Mouse (Mus musculus) lung, embryonic 16.5 days (tissue): ENCODE measurements around the gene Apopt1. TPM values are rescaled to one million over a fixed set of nuclear protein-coding genes. Genes with fewer than 3 reads are reported as not detected.

ENCODE experiments used
- ATAC-seq: fragments of 200-750 bp; cut with Nextera tagmentation; 2 replicates; pipeline ENCODE4 v1.8.0; 2017; ENCODE audit warnings: low read depth, mild to moderate bottlenecking, moderate library complexity
- H3K27ac ChIP-seq: fragments of 300-500 bp; sonication (generic); 2 replicates; pipeline ENCODE4 v1.5.1; 2014; ENCODE audit warnings: mild to moderate bottlenecking, control low read depth, low read length
- H3K27me3 ChIP-seq: fragments of 300-500 bp; sonication (generic); 2 replicates; pipeline ENCODE4 v1.6.1; 2014; ENCODE audit warnings: low read depth, low read length, mixed read lengths; ENCODE audit not compliant: control insufficient read depth, insufficient read depth
- H3K36me3 ChIP-seq: fragments of 300-500 bp; sonication (generic); 2 replicates; pipeline ENCODE4 v1.6.1; 2014; ENCODE audit warnings: low read length; ENCODE audit not compliant: control insufficient read depth, insufficient read depth
- H3K4me1 ChIP-seq: fragments of 300-500 bp; sonication (generic); replicated peaks from 2 replicates; pipeline ENCODE4 v1.6.1; 2014; ENCODE audit warnings: low read length, mixed read lengths; ENCODE audit not compliant: control insufficient read depth, insufficient read depth
- H3K4me2 ChIP-seq: fragments of 300-500 bp; sonication (generic); 2 replicates; pipeline ENCODE4 v1.6.1; 2014; ENCODE audit warnings: low read depth, low read length, control low read depth
- H3K4me3 ChIP-seq: fragments of 300-500 bp; sonication (generic); 2 replicates; pipeline ENCODE4 v1.5.1; 2014; ENCODE audit warnings: mild to moderate bottlenecking, low read length, control low read depth
- H3K9ac ChIP-seq: fragments of 300-500 bp; sonication (generic); 2 replicates; pipeline ENCODE4 v1.6.1; 2014; ENCODE audit warnings: low read length, control low read depth
- H3K9me3 ChIP-seq: fragments of 300-500 bp; sonication (generic); 2 replicates; pipeline ENCODE4 v1.6.1; 2016; ENCODE audit warnings: low read length; ENCODE audit not compliant: control insufficient read depth
- WGBS: fragments of 180-500 bp; shearing (Covaris S2); extraction: QIAGEN DNeasy Blood & Tissue Kit; methylation state at CpG from one replicate; pipeline ENCODE4 v1.1.7; 2014; 5-methylcytosine and 5-hydroxymethylcytosine counted together
- polyA plus RNA-seq: library from polyadenylated mRNA; unstranded; fragments of >200 nt; fragmentation: Nextera tagmentation; extraction: Ambion mirVana; gene quantifications from 2 replicates; pipeline ENCODE4 v1.2.1, GENCODE M21; 2015

Gene Apopt1
- polyA plus RNA-seq, 1 experiment from 2014 or later: 45.7 TPM

- WGBS: 78% methylated on average over 6 of the region's 6 CpGs
- H3K27ac ChIP-seq: no peak overlapping the region
- H3K4me2 ChIP-seq: no peak overlapping the region
- H3K9me3 ChIP-seq: no peaks in the 10 kb centered on the region
- H3K27me3 ChIP-seq: no peaks in the 10 kb centered on the region
- peaks cover 58% of the 10 kb centered on the region for H3K36me3 ChIP-seq
- no peak overlapping the region for H3K9ac ChIP-seq
- H3K4me3 ChIP-seq: no peak overlapping the region
- ATAC-seq: no peak
- no peaks in the 10 kb centered on the region for H3K4me1 ChIP-seq
These were observed 74.0 kb downstream of the Apopt1 start for GRCm38 (mm10) chr12:111787015-111787414.

- Histone ChIP-seq H3K9me3 (no peaks in the 10 kb centered on the region), H3K9ac (no peak overlapping the region), H3K27me3 (no peaks in the 10 kb centered on the region), H3K4me3 (no peak overlapping the region), H3K4me1 (no peaks in the 10 kb centered on the region), H3K36me3 (peaks cover 52% of the 10 kb centered on the region), H3K27ac (no peak overlapping the region), H3K4me2 (no peak overlapping the region)
- ATAC-seq: no peak
- 94% methylated on average over 5 of the region's 5 CpGs for WGBS
These were observed 77.0 kb downstream of the Apopt1 start for GRCm38 (mm10) chr12:111790090-111790489.

DNA sequence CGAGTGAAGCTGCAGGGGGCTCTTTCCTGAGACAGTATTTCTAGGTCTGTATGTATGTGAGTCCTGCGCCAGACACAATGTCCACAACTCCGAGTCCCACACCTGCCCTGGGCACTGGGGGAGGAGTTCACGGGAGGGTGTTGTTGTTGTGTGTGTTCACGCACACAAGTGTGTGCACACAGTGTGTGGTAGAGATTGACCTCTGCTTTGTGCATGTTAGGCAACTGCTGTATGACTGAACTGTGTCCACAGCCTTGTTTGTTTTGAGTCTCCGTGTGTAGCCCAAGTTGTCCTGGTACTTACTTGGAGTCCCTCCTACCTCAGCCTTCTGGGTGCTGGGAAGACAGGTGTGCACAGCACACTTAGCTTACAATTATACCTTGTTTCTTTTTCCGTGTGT is 77.6 kb downstream of the Apopt1 start:
- H3K27me3 ChIP-seq: no peaks in the 10 kb centered on the region
- H3K4me3 ChIP-seq: no peak overlapping the region
- no peaks in the 10 kb centered on the region for H3K4me1 ChIP-seq
- no peaks in the 10 kb centered on the region for H3K9me3 ChIP-seq
- no peak for ATAC-seq
- H3K36me3 ChIP-seq: peaks cover 57% of the 10 kb centered on the region
- 88% methylated on average over 7 of the region's 7 CpGs for WGBS
- H3K27ac ChIP-seq: no peak overlapping the region
- no peak overlapping the region for H3K9ac ChIP-seq
- H3K4me2 ChIP-seq: no peak overlapping the region

- 88% methylated on average over 13 of the region's 13 CpGs for WGBS
These were observed 78.5 kb downstream of the Apopt1 start for GRCm38 (mm10) chr12:111791474-111792104.

GRCm38 (mm10) chr12:111794102-111794501 is 81.0 kb downstream of the Apopt1 start:
- no peaks in the 10 kb centered on the region for H3K4me1 ChIP-seq
- no peak overlapping the region for H3K4me3 ChIP-seq
- H3K9ac ChIP-seq: no peak overlapping the region
- H3K27me3 ChIP-seq: no peaks in the 10 kb centered on the region
- WGBS: 75% methylated on average over 22 of the region's 22 CpGs
- no peak for ATAC-seq
- H3K27ac ChIP-seq: no peak overlapping the region
- no peak overlapping the region for H3K4me2 ChIP-seq
- H3K36me3 ChIP-seq: peaks cover 32% of the 10 kb centered on the region
- H3K9me3 ChIP-seq: no peaks in the 10 kb centered on the region

More at GRCm38 (mm10) chr12:111791474-111792104, 78.5 kb downstream of the Apopt1 start:
- Histone ChIP-seq H3K4me2 (no peak overlapping the region), H3K9ac (no peak overlapping the region), H3K27ac (no peak overlapping the region), H3K4me3 (no peak overlapping the region), H3K27me3 (no peaks in the 10 kb centered on the region), H3K4me1 (no peaks in the 10 kb centered on the region), H3K9me3 (no peaks in the 10 kb centered on the region), H3K36me3 (peaks cover 50% of the 10 kb centered on the region)
- ATAC-seq: no peak

GRCm38 (mm10) chr12:111794526-111795179 is 81.6 kb downstream of the Apopt1 start:
- Histone ChIP-seq H3K4me1 (no peaks in the 10 kb centered on the region), H3K9ac (no peak overlapping the region), H3K27me3 (no peaks in the 10 kb centered on the region), H3K27ac (no peak overlapping the region), H3K9me3 (no peaks in the 10 kb centered on the region), H3K4me3 (no peak overlapping the region), H3K4me2 (no peak overlapping the region), H3K36me3 (peaks cover 30% of the 10 kb centered on the region)
- 91% methylated on average over 18 of the region's 18 CpGs for WGBS
- ATAC-seq: no peak

- no peaks in the 10 kb centered on the region for H3K27me3 ChIP-seq
- H3K4me1 ChIP-seq: no peaks in the 10 kb centered on the region
- 87% methylated on average over 28 of the region's 28 CpGs for WGBS
- no peak overlapping the region for H3K27ac ChIP-seq
- H3K36me3 ChIP-seq: peaks cover 26% of the 10 kb centered on the region
- H3K9me3 ChIP-seq: no peaks in the 10 kb centered on the region
- ATAC-seq: no peak
- H3K9ac ChIP-seq: no peak overlapping the region
- no peak overlapping the region for H3K4me3 ChIP-seq
- H3K4me2 ChIP-seq: no peak overlapping the region
These were observed 82.3 kb downstream of the Apopt1 start for GRCm38 (mm10) chr12:111795180-111795895.

GRCm38 (mm10) chr12:111797251-111797650 is 84.2 kb downstream of the Apopt1 start:
- Histone ChIP-seq H3K4me3 (no peak overlapping the region), H3K4me1 (no peaks in the 10 kb centered on the region), H3K9me3 (no peaks in the 10 kb centered on the region), H3K36me3 (peaks cover 19% of the 10 kb centered on the region), H3K4me2 (no peak overlapping the region), H3K27ac (no peak overlapping the region), H3K9ac (no peak overlapping the region), H3K27me3 (no peaks in the 10 kb centered on the region)
- ATAC-seq: no peak
- 77% methylated on average over 8 of the region's 8 CpGs for WGBS

DNA sequence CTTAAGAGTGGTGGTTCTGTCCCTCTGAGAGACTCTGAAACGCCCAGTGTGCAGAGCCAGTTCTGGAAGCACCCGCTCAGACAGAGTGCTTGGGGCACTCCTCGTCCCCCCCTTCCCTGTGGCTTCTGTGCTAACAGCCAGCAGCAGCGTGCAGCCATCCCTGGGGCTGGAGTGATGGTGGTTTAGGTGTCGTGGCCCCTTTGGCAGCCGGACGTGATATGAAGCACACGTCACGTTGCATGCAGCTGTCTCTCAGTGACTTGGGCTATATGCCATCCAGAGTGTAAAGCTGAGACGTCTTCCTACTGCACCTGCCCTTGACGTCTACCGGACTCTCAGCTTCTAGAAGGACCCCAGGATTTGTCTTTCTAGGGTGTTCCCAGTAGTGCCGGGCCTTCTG is 85.4 kb downstream of the Apopt1 start:
- H3K4me2 ChIP-seq: no peak overlapping the region
- no peaks in the 10 kb centered on the region for H3K9me3 ChIP-seq
- no peaks in the 10 kb centered on the region for H3K4me1 ChIP-seq
- H3K9ac ChIP-seq: no peak overlapping the region
- H3K36me3 ChIP-seq: peaks cover 18% of the 10 kb centered on the region
- no peaks in the 10 kb centered on the region for H3K27me3 ChIP-seq
- no peak overlapping the region for H3K4me3 ChIP-seq
- 87% methylated on average over 13 of the region's 13 CpGs for WGBS
- ATAC-seq: no peak
- no peak overlapping the region for H3K27ac ChIP-seq
